Mouse (Mus musculus): ENCODE data around the gene 3100002H09Rik. TPM values are rescaled to one million over a fixed set of nuclear protein-coding genes. Genes with fewer than 3 reads are reported as not detected.

The 3100002H09Rik gene
- total and polyA plus RNA-seq, 3 experiments: not detected

DNA sequence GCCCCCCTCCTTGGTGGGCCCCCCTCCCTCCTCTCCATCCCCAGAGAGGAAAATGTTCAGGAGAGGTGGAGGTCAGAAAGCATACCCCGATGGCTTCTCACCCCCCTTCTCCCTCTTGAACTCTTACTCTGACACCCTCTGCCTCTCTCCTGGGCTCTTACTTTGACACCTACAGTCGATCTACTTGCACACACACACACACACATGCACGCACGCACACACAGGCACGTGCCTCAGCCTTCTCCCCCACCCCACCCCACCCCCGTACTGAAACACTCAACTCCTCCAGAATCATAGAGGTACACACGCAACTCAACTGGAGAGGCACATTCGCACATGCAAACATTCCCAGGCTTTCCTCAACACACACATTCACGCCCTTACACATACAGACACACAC lies 16.9 kb downstream of the 3100002H09Rik start:
- TF ChIP-seq ZNF384 (IDR thresholded peaks at IDR 0.05; ENCODE audit: low read depth, low read length): no peak
- no peak for TF ChIP-seq RCOR1 (IDR thresholded peaks at IDR 0.05; ENCODE audit: low read depth, low read length)
- no peak for TF ChIP-seq JUND (IDR thresholded peaks at IDR 0.05; ENCODE audit: low read depth, low read length)
- no peak for TF ChIP-seq E2F4 (IDR thresholded peaks at IDR 0.05; ENCODE audit: borderline replicate concordance, low read depth, low read length)
- no peak for TF ChIP-seq UBTF (IDR thresholded peaks at IDR 0.05; ENCODE audit: borderline replicate concordance, insufficient read depth, low read depth, low read length)
- TF ChIP-seq KAT2A (conservative IDR thresholded peaks at IDR 0.05; ENCODE audit: low read depth, low read length): no peak
- no peak for TF ChIP-seq ZMIZ1 (IDR thresholded peaks at IDR 0.05; ENCODE audit: low read depth, low read length)
- no peak for TF ChIP-seq NRF1 (IDR thresholded peaks at IDR 0.05; ENCODE audit: insufficient read depth, low read depth, low read length, poor library complexity, severe bottlenecking)
- TF ChIP-seq MXI1 (IDR thresholded peaks at IDR 0.05; ENCODE audit: low read depth, low read length): no peak
- no peak for TF ChIP-seq ELF1 (IDR thresholded peaks at IDR 0.05; ENCODE audit: low read depth, low read length)
- TF ChIP-seq ZKSCAN1 (IDR thresholded peaks at IDR 0.05; ENCODE audit: low read depth, low read length): no peak
- TF ChIP-seq USF1 (IDR thresholded peaks at IDR 0.05; ENCODE audit: low read depth, low read length): no peak
- TF ChIP-seq RAD21 (IDR thresholded peaks at IDR 0.05; ENCODE audit: low read depth, low read length): no peak
- no peak for TF ChIP-seq MAX (IDR thresholded peaks at IDR 0.05; ENCODE audit: low read length)
- DNase-seq (ENCODE audit: low read depth, low spot score): no peak
- no peaks in the 10 kb centered on the region for H3K27me3 ChIP-seq (ENCODE audit: control insufficient read depth in 1 of 2, insufficient read depth in 2 of 2, low read length in 2 of 2)

DNA sequence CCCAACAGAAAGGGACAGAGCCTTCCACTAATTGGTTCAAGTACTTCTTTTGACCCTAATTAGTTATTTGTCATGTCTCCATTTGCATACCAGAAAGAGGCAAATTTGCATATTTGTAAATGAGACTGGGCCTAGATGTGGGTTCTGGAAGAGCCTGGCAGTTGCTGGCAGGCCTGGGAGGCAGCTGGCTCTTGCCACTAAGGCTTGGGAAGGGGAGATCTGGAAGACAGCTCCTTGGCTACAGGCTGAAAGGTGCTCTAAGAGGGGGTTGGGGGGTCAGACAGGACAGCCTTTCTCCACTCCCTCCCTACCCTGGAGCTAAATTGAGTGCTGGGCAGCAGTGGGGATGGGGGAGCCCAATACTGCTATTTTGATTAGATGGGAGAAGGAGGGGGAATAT lies 17.4 kb downstream of the 3100002H09Rik start:
- no peak overlapping the region for H3K9ac ChIP-seq (ENCODE audit: control insufficient read depth, low read depth, low read length, poor library complexity, severe bottlenecking)
- H3K36me3 ChIP-seq (ENCODE audit: control insufficient read depth in 1 of 2, insufficient read depth in 2 of 2, low read length in 2 of 2): no peaks in the 10 kb centered on the region
- no peaks in the 10 kb centered on the region for H3K9me3 ChIP-seq (replicated peaks; ENCODE audit: insufficient read depth, low read length)
- no peak overlapping the region for H3K4me3 ChIP-seq (ENCODE audit: control insufficient read depth in 1 of 2, insufficient read depth in 1 of 2, low read depth in 2 of 2, low read length in 2 of 2)
- no peaks in the 10 kb centered on the region for H3K4me1 ChIP-seq (ENCODE audit: control insufficient read depth in 1 of 2, insufficient read depth in 2 of 2, low read length in 2 of 2)
- no peak for DNase-seq (ENCODE audit: low read depth, low spot score)
- no peaks in the 10 kb centered on the region for H3K27me3 ChIP-seq (ENCODE audit: control insufficient read depth in 1 of 2, insufficient read depth in 2 of 2, low read length in 2 of 2)
- H3K79me2 ChIP-seq (ENCODE audit: control insufficient read depth, insufficient read depth, low read length, poor library complexity): no peaks in the 10 kb centered on the region
- H3K27ac ChIP-seq (ENCODE audit: control insufficient read depth, low read depth, low read length): no peak overlapping the region
- TF ChIP-seq NELFE (IDR thresholded peaks at IDR 0.05; ENCODE audit: low read depth, low read length) (no peak), JUND (IDR thresholded peaks at IDR 0.05; ENCODE audit: low read depth, low read length) (no peak)

More for the DNA sequence above, 16.9 kb downstream of the 3100002H09Rik start:
- no peaks in the 10 kb centered on the region for H3K4me1 ChIP-seq (ENCODE audit: control insufficient read depth in 1 of 2, insufficient read depth in 2 of 2, low read length in 2 of 2)
- H3K4me3 ChIP-seq (ENCODE audit: control insufficient read depth in 1 of 2, insufficient read depth in 1 of 2, low read depth in 2 of 2, low read length in 2 of 2): no peak overlapping the region
- H3K9ac ChIP-seq (ENCODE audit: control insufficient read depth, low read depth, low read length, poor library complexity, severe bottlenecking): no peak overlapping the region
- H3K27ac ChIP-seq (ENCODE audit: control insufficient read depth, low read depth, low read length): no peak overlapping the region
- H3K36me3 ChIP-seq (ENCODE audit: control insufficient read depth in 1 of 2, insufficient read depth in 2 of 2, low read length in 2 of 2): no peaks in the 10 kb centered on the region
- H3K79me2 ChIP-seq (ENCODE audit: control insufficient read depth, insufficient read depth, low read length, poor library complexity): no peaks in the 10 kb centered on the region
- H3K9me3 ChIP-seq (replicated peaks; ENCODE audit: insufficient read depth, low read length): no peaks in the 10 kb centered on the region

DNA sequence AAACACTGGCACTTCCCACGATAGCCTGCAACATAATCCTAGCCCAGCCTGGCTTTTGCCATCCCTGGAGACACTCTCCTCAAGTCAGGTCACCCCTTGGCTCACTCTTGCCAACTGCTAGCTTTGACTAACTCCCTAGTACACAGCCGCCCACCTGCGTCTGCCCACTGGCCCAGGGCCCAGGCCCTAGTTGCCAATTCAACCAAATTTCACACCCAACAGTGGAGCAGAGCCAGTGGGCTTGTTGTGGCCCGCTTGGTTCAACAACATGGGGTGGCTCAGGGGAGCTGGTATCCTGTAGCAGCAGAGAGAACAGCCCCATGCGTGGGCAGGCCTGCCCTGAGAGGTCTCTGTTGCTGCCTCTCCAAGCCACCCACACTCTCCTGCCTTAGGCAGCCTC lies 18.4 kb downstream of the 3100002H09Rik start:
- H3K36me3 ChIP-seq (ENCODE audit: control insufficient read depth in 1 of 2, insufficient read depth in 2 of 2, low read length in 2 of 2): no peaks in the 10 kb centered on the region
- H3K27ac ChIP-seq (ENCODE audit: control insufficient read depth, low read depth, low read length): no peak overlapping the region
- H3K4me3 ChIP-seq (ENCODE audit: control insufficient read depth in 1 of 2, insufficient read depth in 1 of 2, low read depth in 2 of 2, low read length in 2 of 2): no peak overlapping the region
- no peak overlapping the region for H3K9ac ChIP-seq (ENCODE audit: control insufficient read depth, low read depth, low read length, poor library complexity, severe bottlenecking)
- no peak for DNase-seq (ENCODE audit: low read depth, low spot score)
- H3K27me3 ChIP-seq (ENCODE audit: control insufficient read depth in 1 of 2, insufficient read depth in 2 of 2, low read length in 2 of 2): no peaks in the 10 kb centered on the region
- no peak for TF ChIP-seq TBP (IDR thresholded peaks at IDR 0.05; ENCODE audit: low read depth, low read length)
- no peak for TF ChIP-seq ZMIZ1 (IDR thresholded peaks at IDR 0.05; ENCODE audit: low read depth, low read length)
- no peak for TF ChIP-seq HCFC1 (IDR thresholded peaks at IDR 0.05; ENCODE audit: low read depth, low read length)
- no peak for TF ChIP-seq MAX (IDR thresholded peaks at IDR 0.05; ENCODE audit: low read length)
- no peak for TF ChIP-seq MAFK (IDR thresholded peaks at IDR 0.05; ENCODE audit: borderline replicate concordance, low read depth, low read length)
- no peak for TF ChIP-seq ZKSCAN1 (IDR thresholded peaks at IDR 0.05; ENCODE audit: low read depth, low read length)
- TF ChIP-seq CHD2 (IDR thresholded peaks at IDR 0.05; ENCODE audit: low read length): no peak
- TF ChIP-seq KAT2A (conservative IDR thresholded peaks at IDR 0.05; ENCODE audit: low read depth, low read length): no peak
- TF ChIP-seq POLR2AphosphoS2 (IDR thresholded peaks at IDR 0.05; ENCODE audit: low read length): no peak
- TF ChIP-seq EP300 (IDR thresholded peaks at IDR 0.05; ENCODE audit: low read depth in 1 of 2, low read length in 2 of 2): no peak
- TF ChIP-seq RAD21 (IDR thresholded peaks at IDR 0.05; ENCODE audit: low read depth, low read length): no peak
- no peak for TF ChIP-seq MYB (IDR thresholded peaks at IDR 0.05; ENCODE audit: low read depth, low read length)
- no peaks in the 10 kb centered on the region for H3K9me3 ChIP-seq (replicated peaks; ENCODE audit: insufficient read depth, low read length)
- no peaks in the 10 kb centered on the region for H3K79me2 ChIP-seq (ENCODE audit: control insufficient read depth, insufficient read depth, low read length, poor library complexity)
- H3K4me1 ChIP-seq (ENCODE audit: control insufficient read depth in 1 of 2, insufficient read depth in 2 of 2, low read length in 2 of 2): no peaks in the 10 kb centered on the region

Measured in MEL (cell line).